Mouse (Mus musculus): ENCODE measurements around the gene Scaper. TPM values are rescaled to one million over a fixed set of nuclear protein-coding genes. Genes with fewer than 3 reads are reported as not detected.

The Scaper gene
- polyA plus RNA-seq, 2 experiments: 0.79 to 1.3 TPM

DNA sequence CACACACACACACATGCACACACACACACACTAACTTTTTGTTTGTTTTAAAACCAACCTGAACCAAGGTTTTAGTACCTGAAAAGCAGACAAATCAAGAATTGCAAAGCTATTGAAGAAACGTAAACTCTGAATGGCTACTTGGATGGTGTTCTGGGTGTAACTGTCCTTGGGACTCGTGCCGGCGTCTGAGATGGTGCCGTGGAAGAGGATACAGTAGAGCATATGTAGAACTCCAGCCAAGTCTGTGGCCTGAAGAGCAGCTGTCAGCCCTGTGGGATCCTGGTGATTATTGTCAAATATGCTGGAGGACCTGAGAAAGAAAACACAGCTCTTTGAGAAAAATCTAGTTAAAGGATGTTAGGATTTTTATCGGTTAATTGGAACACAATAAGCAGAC, 351.8 kb downstream of the Scaper start:
- ATAC-seq (ENCODE audit: insufficient read depth): no peak
- no peaks in the 10 kb centered on the region for H3K9me3 ChIP-seq (ENCODE audit: control insufficient read depth, low read length)
- DNase-seq (ENCODE audit: low read depth in 3 of 3, low spot score in 3 of 3): no peak
- H3K27ac ChIP-seq: no peak overlapping the region
- H3K36me3 ChIP-seq (replicated peaks; ENCODE audit: control insufficient read depth, insufficient read depth, low read depth): no peaks in the 10 kb centered on the region
- whole genome bisulfite sequencing (ENCODE audit: insufficient replicate concordance): 89% methylated on average over 6 of the region's 6 CpGs
- peaks cover 0 to 2% of the 10 kb centered on the region in 2 experiments; a peak in 1 of 4 replicates for H3K4me1 ChIP-seq (replicated peaks; ENCODE audit: control insufficient read depth in 2 of 2, insufficient read depth in 2 of 2, low read length in 1 of 2)
- H3K4me3 ChIP-seq (ENCODE audit: insufficient read depth in 1 of 2, low read depth in 2 of 2, low read length in 2 of 2): no peak overlapping the region
- H3K27me3 ChIP-seq (ENCODE audit: control insufficient read depth, insufficient read depth, low read length): no peaks in the 10 kb centered on the region
- H3K9ac ChIP-seq (replicated peaks): no peak overlapping the region
- H3K4me2 ChIP-seq (ENCODE audit: low read depth): no peak overlapping the region
- TF ChIP-seq CTCF (IDR thresholded peaks at IDR 0.05; ENCODE audit: low read depth): no peak
- TF ChIP-seq EP300 (IDR thresholded peaks at IDR 0.05; ENCODE audit: low read depth): no peak

DNA sequence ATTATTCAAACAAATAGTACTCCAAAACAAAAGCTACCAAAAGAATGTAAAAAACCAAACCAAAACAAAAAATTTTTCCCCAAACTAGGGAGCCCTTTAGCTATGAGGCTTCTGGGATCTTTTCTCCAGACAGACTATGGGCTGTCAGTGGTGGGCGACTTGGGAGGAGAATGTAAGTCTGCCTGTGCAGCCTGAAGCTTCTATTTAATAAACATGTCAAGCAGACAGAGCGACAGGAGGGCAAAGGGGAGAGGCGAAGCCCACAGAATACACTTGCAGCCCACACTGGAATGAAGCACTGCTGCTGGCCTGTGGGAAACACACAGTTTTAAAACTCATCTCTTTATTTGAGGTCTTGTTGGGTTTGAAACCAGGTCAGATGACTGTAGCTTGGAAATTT, 356.5 kb downstream of the Scaper start:
- no peak overlapping the region for H3K9ac ChIP-seq (replicated peaks)
- no peak for TF ChIP-seq CTCF (IDR thresholded peaks at IDR 0.05; ENCODE audit: low read depth)
- TF ChIP-seq EP300 (IDR thresholded peaks at IDR 0.05; ENCODE audit: low read depth): no peak
- H3K4me2 ChIP-seq (ENCODE audit: low read depth): no peak overlapping the region
- no peak for DNase-seq (ENCODE audit: low read depth in 3 of 3, low spot score in 3 of 3)
- no peak overlapping the region for H3K27ac ChIP-seq
- H3K9me3 ChIP-seq (ENCODE audit: control insufficient read depth, low read length): no peaks in the 10 kb centered on the region
- WGBS (ENCODE audit: insufficient replicate concordance): 64% methylated on average over 3 of the region's 3 CpGs
- H3K4me1 ChIP-seq (replicated peaks; ENCODE audit: control insufficient read depth in 2 of 2, insufficient read depth in 2 of 2, low read length in 1 of 2): no peaks in the 10 kb centered on the region; a peak in 1 of 4 replicates
- no peaks in the 10 kb centered on the region for H3K36me3 ChIP-seq (replicated peaks; ENCODE audit: control insufficient read depth, insufficient read depth, low read depth)
- H3K4me3 ChIP-seq (ENCODE audit: insufficient read depth in 1 of 2, low read depth in 2 of 2, low read length in 2 of 2): no peak overlapping the region
- ATAC-seq (ENCODE audit: insufficient read depth): no peak
- no peaks in the 10 kb centered on the region for H3K27me3 ChIP-seq (ENCODE audit: control insufficient read depth, insufficient read depth, low read length)

DNA sequence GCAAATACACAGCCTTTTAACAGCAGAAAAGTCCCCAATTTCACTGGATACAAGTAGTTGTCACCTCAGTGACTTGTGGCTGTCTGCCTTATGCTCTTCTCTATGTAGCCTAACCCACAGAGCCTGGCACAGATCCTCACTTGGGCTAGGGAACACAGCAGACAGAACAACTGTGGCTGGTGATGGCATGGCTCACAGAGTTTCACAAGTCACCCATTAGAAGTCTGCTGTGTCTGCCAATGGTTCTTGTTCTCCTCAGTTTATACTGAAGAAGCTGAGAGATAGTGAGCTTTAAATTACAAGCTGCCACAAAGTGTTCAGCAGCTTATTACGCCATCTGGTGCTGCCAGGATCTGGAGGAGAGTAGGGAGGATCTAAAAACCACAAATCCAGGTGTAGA, 361.3 kb downstream of the Scaper start:
- Histone ChIP-seq H3K4me1 (replicated peaks; ENCODE audit: control insufficient read depth in 2 of 2, insufficient read depth in 2 of 2, low read length in 1 of 2) (no peaks in the 10 kb centered on the region; a peak in 1 of 4 replicates), H3K4me3 (ENCODE audit: insufficient read depth in 1 of 2, low read depth in 2 of 2, low read length in 2 of 2) (no peak overlapping the region), H3K4me2 (ENCODE audit: low read depth) (no peak overlapping the region), H3K9me3 (ENCODE audit: control insufficient read depth, low read length) (no peaks in the 10 kb centered on the region), H3K27ac (no peak overlapping the region), H3K9ac (replicated peaks) (no peak overlapping the region), H3K27me3 (ENCODE audit: control insufficient read depth, insufficient read depth, low read length) (no peaks in the 10 kb centered on the region), H3K36me3 (replicated peaks; ENCODE audit: control insufficient read depth, insufficient read depth, low read depth) (no peaks in the 10 kb centered on the region)
- no peak for TF ChIP-seq CTCF (IDR thresholded peaks at IDR 0.05; ENCODE audit: low read depth)
- TF ChIP-seq EP300 (IDR thresholded peaks at IDR 0.05; ENCODE audit: low read depth): no peak
- ATAC-seq (ENCODE audit: insufficient read depth) (no peak), DNase-seq (ENCODE audit: low read depth in 3 of 3, low spot score in 3 of 3) (no peak)
- WGBS (ENCODE audit: insufficient replicate concordance): 45% methylated on average over 1 of the region's 1 CpGs

DNA sequence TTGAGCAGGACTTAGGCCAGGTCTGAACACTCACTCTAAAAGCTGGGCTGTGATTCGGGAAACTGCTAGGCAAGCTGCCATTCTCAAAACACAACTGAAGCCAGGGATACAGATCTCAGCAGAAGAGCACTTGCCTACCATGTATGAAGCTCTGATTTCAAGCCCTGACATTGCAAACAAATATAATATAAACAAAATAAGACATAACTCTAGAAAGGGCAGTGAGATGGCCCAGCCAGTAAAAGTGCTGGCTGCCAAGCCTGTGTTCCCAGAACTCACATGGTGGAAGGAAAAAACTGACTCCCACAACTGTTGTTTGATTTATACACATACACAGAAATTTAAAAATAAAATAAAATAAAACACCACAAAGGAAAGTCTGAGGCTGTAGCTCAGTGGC, 366.8 kb downstream of the Scaper start:
- Histone ChIP-seq H3K4me3 (ENCODE audit: insufficient read depth in 1 of 2, low read depth in 2 of 2, low read length in 2 of 2) (no peak overlapping the region), H3K9me3 (ENCODE audit: control insufficient read depth, low read length) (no peaks in the 10 kb centered on the region), H3K4me2 (ENCODE audit: low read depth) (no peak overlapping the region), H3K27me3 (ENCODE audit: control insufficient read depth, insufficient read depth, low read length) (no peaks in the 10 kb centered on the region), H3K4me1 (replicated peaks; ENCODE audit: control insufficient read depth in 2 of 2, insufficient read depth in 2 of 2, low read length in 1 of 2) (no peaks in the 10 kb centered on the region), H3K9ac (replicated peaks) (no peak overlapping the region), H3K36me3 (replicated peaks; ENCODE audit: control insufficient read depth, insufficient read depth, low read depth) (no peaks in the 10 kb centered on the region), H3K27ac (no peak overlapping the region)
- DNase-seq (ENCODE audit: low read depth in 3 of 3, low spot score in 3 of 3): no peak
- ATAC-seq (ENCODE audit: insufficient read depth): no peak
- 59% methylated on average over 1 of the region's 1 CpGs for WGBS (ENCODE audit: insufficient replicate concordance)
- TF ChIP-seq EP300 (IDR thresholded peaks at IDR 0.05; ENCODE audit: low read depth): no peak
- TF ChIP-seq CTCF (IDR thresholded peaks at IDR 0.05; ENCODE audit: low read depth): no peak

DNA sequence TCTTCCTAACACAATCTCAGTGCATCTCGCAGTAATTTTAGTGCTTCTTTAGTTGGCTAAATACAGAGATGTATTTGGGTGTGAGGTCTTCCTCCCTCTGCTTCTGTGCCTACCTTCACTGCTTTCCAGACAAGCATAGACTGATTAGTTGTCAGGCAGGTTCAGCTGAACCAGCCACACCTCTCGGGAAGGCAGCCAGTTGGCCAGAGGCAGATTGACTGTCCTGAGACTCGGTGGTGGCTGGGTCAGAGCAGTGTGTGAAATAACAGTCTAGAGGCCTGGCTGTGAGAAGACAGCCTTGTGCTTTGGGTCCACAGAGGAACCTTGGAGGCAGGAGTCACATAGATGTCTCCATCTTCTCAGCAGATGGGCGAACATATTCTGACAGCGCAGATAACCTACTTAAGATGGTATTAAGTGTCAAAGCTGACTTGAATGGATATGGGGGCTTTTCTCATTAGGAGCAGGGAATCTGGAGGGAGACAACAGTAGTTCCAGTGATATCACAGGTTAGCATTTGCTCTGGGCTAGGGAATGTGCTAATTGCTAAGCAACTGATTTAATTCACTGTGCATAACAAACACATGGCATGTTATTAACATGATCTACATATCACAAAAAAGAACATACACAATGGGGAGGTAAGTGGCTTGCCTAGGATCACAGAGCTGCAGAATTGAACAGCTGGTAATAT, 369.3 kb downstream of the Scaper start:
- DNase-seq (ENCODE audit: low read depth in 3 of 3, low spot score in 3 of 3) (no peak), ATAC-seq (ENCODE audit: insufficient read depth) (no peak)
- TF ChIP-seq EP300 (IDR thresholded peaks at IDR 0.05; ENCODE audit: low read depth) (no peak), CTCF (IDR thresholded peaks at IDR 0.05; ENCODE audit: low read depth) (no peak)
- no peaks in the 10 kb centered on the region for H3K4me1 ChIP-seq (replicated peaks; ENCODE audit: control insufficient read depth in 2 of 2, insufficient read depth in 2 of 2, low read length in 1 of 2)
- H3K36me3 ChIP-seq (replicated peaks; ENCODE audit: control insufficient read depth, insufficient read depth, low read depth): no peaks in the 10 kb centered on the region
- no peak overlapping the region for H3K9ac ChIP-seq (replicated peaks)
- H3K27ac ChIP-seq: no peak overlapping the region
- H3K27me3 ChIP-seq (ENCODE audit: control insufficient read depth, insufficient read depth, low read length): no peaks in the 10 kb centered on the region
- H3K4me2 ChIP-seq (ENCODE audit: low read depth): no peak overlapping the region
- WGBS (ENCODE audit: insufficient replicate concordance): 67% methylated on average over 5 of the region's 5 CpGs
- H3K4me3 ChIP-seq (ENCODE audit: insufficient read depth in 1 of 2, low read depth in 2 of 2, low read length in 2 of 2): no peak overlapping the region
- H3K9me3 ChIP-seq (ENCODE audit: control insufficient read depth, low read length): no peaks in the 10 kb centered on the region

Data from liver, embryonic 14.5 days (tissue).